Mouse (Mus musculus) bone marrow macrophage, adult 2 months (primary cell): ENCODE results near the gene Sesn2. TPM values are rescaled to one million over a fixed set of nuclear protein-coding genes. Genes with fewer than 3 reads are reported as not detected.
"Not testable (repeated sequence)": the region's sequence is repeated elsewhere in the genome, so short reads cannot be mapped to it uniquely, and the experiment has no call there.

ENCODE experiments used
- H3K27ac ChIP-seq: 2 replicates; pipeline ENCODE4 v1.5.1; 2012; ENCODE audit warnings: low read depth, low read length; ENCODE audit not compliant: insufficient read depth
- H3K4me1 ChIP-seq: 2 replicates; pipeline ENCODE4 v1.6.1; 2012; ENCODE audit warnings: low read length; ENCODE audit not compliant: control insufficient read depth, insufficient read depth
- H3K4me3 ChIP-seq: 2 replicates; pipeline ENCODE4 v1.5.1; 2012; ENCODE audit warnings: mild to moderate bottlenecking, low read length, moderate library complexity; ENCODE audit not compliant: insufficient read depth
- CTCF ChIP-seq: IDR thresholded peaks from 2 replicates; pipeline ENCODE4 v1.5.1; 2012; ENCODE audit warnings: low read depth, mild to moderate bottlenecking, low read length, moderate library complexity
- POLR2A ChIP-seq: IDR thresholded peaks from 2 replicates; pipeline ENCODE4 v1.6.1; 2012; ENCODE audit warnings: mild to moderate bottlenecking, low read depth, low read length, borderline replicate concordance
- polyA plus RNA-seq: library from polyadenylated mRNA; stranded (reverse); fragments of >200 nt; gene quantifications from 2 replicates; pipeline ENCODE4 v1.2.4, GENCODE M21; 2012; ENCODE audit not compliant: missing spikeins, insufficient read depth, insufficient read length

Gene Sesn2
- polyA plus RNA-seq, 1 experiment: 13.8 TPM

GRCm38 (mm10) chr4:132484231-132484630 lies 26.1 kb downstream of the Sesn2 start:
- no peak overlapping the region for H3K4me3 ChIP-seq
- no peak overlapping the region for H3K27ac ChIP-seq
- TF ChIP-seq CTCF: no peak
- TF ChIP-seq POLR2A: no peak
- H3K4me1 ChIP-seq: peaks cover 10% of the 10 kb centered on the region

GRCm38 (mm10) chr4:132482956-132483608 lies 27.2 kb downstream of the Sesn2 start:
- Histone ChIP-seq H3K27ac (no peak overlapping the region), H3K4me3 (no peak overlapping the region), H3K4me1 (peaks cover 2% of the 10 kb centered on the region)
- TF ChIP-seq POLR2A: no peak

GRCm38 (mm10) chr4:132482104-132482503 lies 28.2 kb downstream of the Sesn2 start:
- not testable (repeated sequence) for H3K27ac ChIP-seq, H3K4me3 ChIP-seq, H3K4me1 ChIP-seq

- Histone ChIP-seq H3K27ac (no peak overlapping the region), H3K4me3 (no peak overlapping the region), H3K4me1 (peaks cover 26% of the 10 kb centered on the region)
- TF ChIP-seq POLR2A (no peak), CTCF (no peak)
Observed at GRCm38 (mm10) chr4:132477833-132478232, 32.5 kb downstream of the Sesn2 start.

- H3K4me3 ChIP-seq: no peak overlapping the region
- peaks cover 26% of the 10 kb centered on the region for H3K4me1 ChIP-seq
- TF ChIP-seq POLR2A (no peak), CTCF (no peak)
- peak overlapping the region; percentile 22; the same call in 1 of the 2 replicates for H3K27ac ChIP-seq
Observed at GRCm38 (mm10) chr4:132475895-132476878, 34.1 kb downstream of the Sesn2 start.

- Histone ChIP-seq H3K27ac (no peak overlapping the region), H3K4me1 (peaks cover 26% of the 10 kb centered on the region), H3K4me3 (no peak overlapping the region)
- TF ChIP-seq CTCF (no peak), POLR2A (no peak)
Observed at GRCm38 (mm10) chr4:132474631-132475030, 35.7 kb downstream of the Sesn2 start.

GRCm38 (mm10) chr4:132473411-132473810 lies 36.9 kb downstream of the Sesn2 start:
- Histone ChIP-seq H3K4me1 (peaks cover 26% of the 10 kb centered on the region), H3K4me3 (no peak overlapping the region), H3K27ac (no peak overlapping the region)
- TF ChIP-seq POLR2A (no peak), CTCF (no peak)

- H3K27ac ChIP-seq: no peak overlapping the region
- H3K4me1 ChIP-seq: peaks cover 9% of the 10 kb centered on the region
- TF ChIP-seq CTCF (no peak), POLR2A (no peak)
Observed at GRCm38 (mm10) chr4:132469873-132470272, 40.4 kb downstream of the Sesn2 start.

GRCm38 (mm10) chr4:132464255-132464613 lies 46.1 kb downstream of the Sesn2 start:
- Histone ChIP-seq H3K4me1 (peaks cover 10% of the 10 kb centered on the region), H3K27ac (peak overlapping the region; percentile 37; the same call in 1 of the 2 replicates), H3K4me3 (peak overlapping the region; percentile 65; the same call in 1 of the 2 replicates)
- TF ChIP-seq CTCF (no peak), POLR2A (no peak)

More at GRCm38 (mm10) chr4:132469873-132470272, 40.4 kb downstream of the Sesn2 start:
- no peak overlapping the region for H3K4me3 ChIP-seq
